Mouse (Mus musculus) ES-Bruce4 (cell line): ENCODE results near the gene Gfra1. TPM values are rescaled to one million over a fixed set of nuclear protein-coding genes. Genes with fewer than 3 reads are reported as not detected.

Experiments
- H3K27ac ChIP-seq: 2 replicates; pipeline ENCODE4 v1.5.1; 2012; ENCODE audit warnings: low read length, inconsistent platforms; ENCODE audit not compliant: insufficient read depth
- H3K27me3 ChIP-seq: 2 replicates; pipeline ENCODE4 v1.6.1; 2012; ENCODE audit warnings: mild to moderate bottlenecking, low read length, inconsistent platforms; ENCODE audit not compliant: control insufficient read depth, poor library complexity, insufficient read depth, severe bottlenecking
- H3K36me3 ChIP-seq: 2 replicates; pipeline ENCODE4 v1.6.1; 2012; ENCODE audit warnings: inconsistent platforms, mild to moderate bottlenecking, low read length, moderate library complexity; ENCODE audit not compliant: control insufficient read depth, poor library complexity, insufficient read depth, severe bottlenecking
- H3K4me1 ChIP-seq: one replicate; pipeline ENCODE4 v1.8.1; 2011; ENCODE audit warnings: low read length; ENCODE audit not compliant: control insufficient read depth, insufficient read depth
- H3K4me3 ChIP-seq: 2 replicates; pipeline ENCODE4 v1.5.1; 2011; ENCODE audit warnings: low read depth, mild to moderate bottlenecking, low read length
- H3K9ac ChIP-seq: 2 replicates; pipeline ENCODE4 v1.6.1; 2012; ENCODE audit warnings: low read depth, mild to moderate bottlenecking, inconsistent platforms; ENCODE audit not compliant: poor library complexity, severe bottlenecking
- H3K9me3 ChIP-seq: replicated peaks from 2 replicates; pipeline ENCODE4 v1.6.1; 2012; ENCODE audit warnings: mild to moderate bottlenecking, low read length, inconsistent platforms; ENCODE audit not compliant: control insufficient read depth, poor library complexity, insufficient read depth, severe bottlenecking
- CTCF ChIP-seq: IDR thresholded peaks from one replicate; pipeline ENCODE4 v1.8.1; 2011; ENCODE audit warnings: low read depth, low read length
- EP300 ChIP-seq: IDR thresholded peaks from 2 replicates; pipeline ENCODE4 v1.6.1; 2011; ENCODE audit warnings: low read depth, low read length; ENCODE audit not compliant: insufficient read depth
- POLR2A ChIP-seq: IDR thresholded peaks from one replicate; pipeline ENCODE4 v1.8.1; 2011; ENCODE audit warnings: low read length; ENCODE audit not compliant: insufficient read depth
- polyA plus RNA-seq: library from polyadenylated mRNA; stranded (reverse); fragments of >200 nt; gene quantifications from 2 replicates; pipeline ENCODE4 v1.2.4, GENCODE M21; 2011; ENCODE audit warnings: low read depth; ENCODE audit not compliant: missing spikeins, insufficient read depth, insufficient read length

Gene Gfra1
- polyA plus RNA-seq, 1 experiment = 0.58 TPM

DNA sequence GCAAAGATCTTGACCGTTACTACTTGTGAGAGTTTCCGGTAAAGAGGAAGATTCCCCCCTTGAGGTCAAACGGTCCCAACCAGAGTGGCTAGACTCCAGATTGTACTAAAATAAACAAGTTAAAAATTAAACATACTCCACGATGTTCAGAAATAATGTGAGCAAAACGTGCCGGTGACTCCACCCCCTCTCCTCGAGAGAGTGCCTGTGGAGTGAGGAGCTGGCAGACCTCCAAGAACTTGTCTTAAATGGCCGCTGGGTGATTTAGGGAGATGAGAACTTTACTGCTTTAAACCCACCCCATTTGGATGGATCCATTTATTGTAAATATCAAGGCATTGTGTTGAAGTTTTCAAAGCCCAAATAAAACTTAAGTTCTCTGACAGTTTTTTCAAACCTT, 42.4 kb downstream of the Gfra1 start:
- Histone ChIP-seq H3K27me3 (no peaks in the 10 kb centered on the region; the same call in 1 of the 2 replicates), H3K9ac (no peak overlapping the region), H3K4me1 (no peaks in the 10 kb centered on the region), H3K27ac (no peak overlapping the region), H3K36me3 (no peaks in the 10 kb centered on the region), H3K4me3 (no peak overlapping the region), H3K9me3 (no peaks in the 10 kb centered on the region)
- no peak for TF ChIP-seq EP300
- no peak for TF ChIP-seq CTCF
- no peak for TF ChIP-seq POLR2A

DNA sequence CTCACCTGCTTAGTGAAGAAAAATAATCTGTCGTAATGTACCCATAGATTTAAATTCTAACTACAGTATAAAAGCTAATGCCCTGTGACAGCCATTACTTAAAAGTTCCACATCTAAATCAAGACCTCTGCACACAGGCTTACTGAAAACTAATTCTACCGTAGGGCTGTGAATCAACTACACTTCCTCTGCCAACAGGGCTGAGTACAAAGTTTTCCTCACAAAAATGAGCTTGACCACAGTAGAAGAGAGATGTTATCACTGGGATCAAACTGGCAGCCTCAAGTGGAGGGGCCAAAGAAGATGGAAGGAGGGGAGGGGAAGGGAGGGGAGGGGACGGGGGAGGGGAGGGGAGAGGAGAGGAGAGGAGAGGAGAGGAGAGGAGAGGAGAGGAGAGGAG, 42.9 kb downstream of the Gfra1 start:
- Histone ChIP-seq H3K9me3 (no peaks in the 10 kb centered on the region), H3K36me3 (no peaks in the 10 kb centered on the region), H3K4me3 (no peak overlapping the region), H3K27me3 (no peaks in the 10 kb centered on the region; the same call in 1 of the 2 replicates), H3K27ac (no peak overlapping the region), H3K9ac (no peak overlapping the region), H3K4me1 (no peaks in the 10 kb centered on the region)
- TF ChIP-seq EP300 = no peak
- no peak for TF ChIP-seq CTCF
- TF ChIP-seq POLR2A = no peak

DNA sequence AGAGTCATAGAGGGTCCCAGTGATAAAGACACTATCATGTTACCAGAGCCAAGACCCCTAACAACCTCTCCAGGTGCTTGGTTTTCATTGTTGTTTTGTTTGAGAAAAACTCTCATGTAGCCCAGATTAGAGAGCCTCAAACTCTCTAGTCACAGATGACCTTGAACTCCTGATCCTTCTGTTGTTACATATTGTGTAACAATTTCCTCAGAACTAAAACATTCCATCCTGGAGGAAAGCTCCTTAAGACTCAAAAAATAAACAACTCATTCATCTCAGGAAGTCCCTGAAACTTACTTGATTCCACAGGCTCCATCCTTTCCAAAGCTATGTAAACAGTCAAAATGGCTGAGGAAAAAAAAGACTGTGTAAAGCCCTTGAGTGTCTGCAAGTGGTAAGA, 49.0 kb downstream of the Gfra1 start:
- TF ChIP-seq POLR2A (no peak), EP300 (no peak), CTCF (no peak)
- no peak overlapping the region for H3K9ac ChIP-seq
- no peak overlapping the region for H3K27ac ChIP-seq
- no peaks in the 10 kb centered on the region for H3K36me3 ChIP-seq
- H3K27me3 ChIP-seq = no peaks in the 10 kb centered on the region; the same call in 1 of the 2 replicates
- no peaks in the 10 kb centered on the region for H3K4me1 ChIP-seq
- no peak overlapping the region for H3K4me3 ChIP-seq
- H3K9me3 ChIP-seq = no peaks in the 10 kb centered on the region

- H3K27ac ChIP-seq = no peak overlapping the region
- H3K36me3 ChIP-seq = no peaks in the 10 kb centered on the region
- H3K4me3 ChIP-seq = no peak overlapping the region
- no peak overlapping the region for H3K9ac ChIP-seq
- H3K9me3 ChIP-seq = no peaks in the 10 kb centered on the region
- H3K4me1 ChIP-seq = no peaks in the 10 kb centered on the region
- H3K27me3 ChIP-seq = no peaks in the 10 kb centered on the region
- TF ChIP-seq CTCF = no peak
- no peak for TF ChIP-seq EP300
- no peak for TF ChIP-seq POLR2A
These were observed 55.5 kb downstream of the Gfra1 start for GRCm38 (mm10) chr19:58400224-58400623.

GRCm38 (mm10) chr19:58399166-58399565, 56.5 kb downstream of the Gfra1 start:
- H3K4me3 ChIP-seq = no peak overlapping the region
- no peaks in the 10 kb centered on the region for H3K4me1 ChIP-seq
- no peaks in the 10 kb centered on the region for H3K9me3 ChIP-seq
- TF ChIP-seq CTCF = no peak
- no peak for TF ChIP-seq POLR2A
- TF ChIP-seq EP300 = no peak
- H3K27me3 ChIP-seq = no peaks in the 10 kb centered on the region
- no peak overlapping the region for H3K27ac ChIP-seq
- H3K36me3 ChIP-seq = no peaks in the 10 kb centered on the region
- no peak overlapping the region for H3K9ac ChIP-seq

- no peaks in the 10 kb centered on the region for H3K4me1 ChIP-seq
- no peak for TF ChIP-seq CTCF
- TF ChIP-seq POLR2A = no peak
- TF ChIP-seq EP300 = no peak
- no peaks in the 10 kb centered on the region for H3K36me3 ChIP-seq
- 0 out of 2 replicates have a peak, but pooled peaks cover 2% of the 10 kb centered on the region for H3K9me3 ChIP-seq
- no peaks in the 10 kb centered on the region for H3K27me3 ChIP-seq
- H3K27ac ChIP-seq = no peak overlapping the region
- H3K4me3 ChIP-seq = no peak overlapping the region
- H3K9ac ChIP-seq = no peak overlapping the region
These were observed 59.1 kb downstream of the Gfra1 start for GRCm38 (mm10) chr19:58396604-58396984.
